Mouse (Mus musculus) kidney, adult 2 months (tissue): Measurements from ENCODE around the gene Ccdc43. TPM values are rescaled to one million over a fixed set of nuclear protein-coding genes. Genes with fewer than 3 reads are reported as not detected.

Experiments
- DNase-seq: peaks from one replicate; pipeline ENCODE4 v3.0.0; 2021
- H3K27ac ChIP-seq: fragments of 200-500 bp; 2 replicates; pipeline ENCODE4 v1.5.1; 2012; ENCODE audit warnings: low read depth, low read length, control low read depth, inconsistent platforms; ENCODE audit not compliant: insufficient read depth
- H3K27me3 ChIP-seq: fragments of 200-500 bp; replicated peaks from 2 replicates; pipeline ENCODE4 v1.6.1; 2012; ENCODE audit warnings: mild to moderate bottlenecking, moderate library complexity, low read length, inconsistent platforms; ENCODE audit not compliant: control insufficient read depth, insufficient read depth
- H3K36me3 ChIP-seq: fragments of 200-500 bp; 2 replicates; pipeline ENCODE4 v1.6.1; 2012; ENCODE audit warnings: mild to moderate bottlenecking, moderate library complexity, low read length, inconsistent platforms; ENCODE audit not compliant: control insufficient read depth, insufficient read depth
- H3K4me1 ChIP-seq: fragments of 200-500 bp; 2 replicates; pipeline ENCODE4 v1.6.1; 2011; ENCODE audit warnings: low read length; ENCODE audit not compliant: control insufficient read depth, insufficient read depth
- H3K4me3 ChIP-seq: fragments of 200-500 bp; 2 replicates; pipeline ENCODE4 v1.5.1; 2011; ENCODE audit warnings: mild to moderate bottlenecking, low read depth, low read length, control low read depth; ENCODE audit not compliant: insufficient read depth
- CTCF ChIP-seq: fragments of 200-500 bp; conservative IDR thresholded peaks from 2 replicates; pipeline ENCODE4 v1.5.1; 2011; ENCODE audit warnings: low read depth, mild to moderate bottlenecking, control low read depth, low read length, moderate library complexity, mixed read lengths; ENCODE audit not compliant: insufficient read depth, insufficient read length
- POLR2A ChIP-seq: fragments of 200-500 bp; IDR thresholded peaks from one replicate; pipeline ENCODE4 v1.6.1; 2011; ENCODE audit warnings: low read depth, low read length, control low read depth
- WGBS: fragments of 180-500 bp; shearing (Covaris S2); methylation state at CpG from one replicate; pipeline ENCODE4 v1.1.7; 2018; 5-methylcytosine and 5-hydroxymethylcytosine counted together
- polyA plus RNA-seq: library from polyadenylated mRNA; depleted of rRNA; stranded (reverse); fragments of >200 nt; gene quantifications from 2 replicates; pipeline ENCODE4 v1.2.3, GENCODE M21; 2012

Gene Ccdc43
- polyA plus RNA-seq, 1 experiment: 8.4 TPM

GRCm38 (mm10) chr11:102739278-102739966, 41.8 kb upstream of the Ccdc43 start:
- H3K4me1 ChIP-seq: no peaks in the 10 kb centered on the region
- WGBS: 8% methylated on average over 20 of the region's 20 CpGs
- no peaks in the 10 kb centered on the region for H3K27me3 ChIP-seq
- DNase-seq: peak; percentile 71
- H3K36me3 ChIP-seq: no peaks in the 10 kb centered on the region
- no peak overlapping the region for H3K27ac ChIP-seq
- TF ChIP-seq CTCF (peak; percentile 84), POLR2A (no peak)
- no peak overlapping the region for H3K4me3 ChIP-seq

DNA sequence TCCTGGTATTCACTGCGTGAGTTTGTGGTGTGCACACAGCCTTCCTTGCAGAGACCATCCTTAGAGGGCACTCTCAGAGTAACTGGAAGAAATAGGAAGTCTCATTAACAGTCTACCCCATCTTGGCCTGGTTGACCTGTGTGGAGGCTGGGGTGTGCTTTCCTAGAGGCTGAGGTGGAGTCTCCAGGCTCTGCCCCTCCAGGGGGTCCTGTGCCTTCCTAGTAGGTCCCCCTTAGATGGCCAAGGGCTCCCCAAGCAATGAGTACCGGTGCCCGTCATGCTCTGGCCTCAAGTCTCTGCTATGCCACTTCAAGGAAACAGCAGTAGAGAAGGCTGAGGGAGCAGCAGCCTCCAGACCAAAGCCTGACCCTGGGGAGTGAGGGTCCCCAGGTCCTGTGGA, 40.5 kb upstream of the Ccdc43 start:
- Histone ChIP-seq H3K36me3 (no peaks in the 10 kb centered on the region), H3K4me3 (no peak overlapping the region), H3K4me1 (no peaks in the 10 kb centered on the region), H3K27me3 (no peaks in the 10 kb centered on the region), H3K27ac (no peak overlapping the region)
- TF ChIP-seq POLR2A (no peak), CTCF (no peak)
- no peak for DNase-seq
- WGBS: 92% methylated on average over 3 of the region's 3 CpGs

DNA sequence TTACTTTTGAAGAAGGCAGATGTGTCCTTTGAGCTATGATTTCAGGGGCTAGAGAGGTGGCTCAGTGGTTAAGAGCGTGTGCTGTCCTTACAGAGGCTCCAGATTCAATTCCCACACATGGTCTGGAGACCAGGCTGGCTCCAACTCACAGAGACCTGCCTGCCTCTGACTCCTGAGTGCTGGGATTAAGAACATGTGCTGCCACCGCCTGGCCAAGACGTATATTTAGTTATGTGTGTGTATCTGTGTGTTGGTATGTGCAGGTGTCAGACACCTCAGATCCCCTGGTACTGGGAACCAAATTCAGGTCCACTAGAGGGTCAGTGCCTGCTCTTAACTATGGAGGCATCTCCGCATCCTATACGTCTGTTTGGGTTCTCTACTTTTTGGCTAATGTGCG, 37.4 kb upstream of the Ccdc43 start:
- 94% methylated on average over 6 of the region's 6 CpGs for WGBS

GRCm38 (mm10) chr11:102733146-102733545, 35.6 kb upstream of the Ccdc43 start:
- Histone ChIP-seq H3K27ac (no peak overlapping the region), H3K4me1 (no peaks in the 10 kb centered on the region), H3K27me3 (no peaks in the 10 kb centered on the region), H3K36me3 (no peaks in the 10 kb centered on the region), H3K4me3 (no peak overlapping the region)
- no peak for TF ChIP-seq CTCF
- no peak for TF ChIP-seq POLR2A
- DNase-seq: no peak
- whole genome bisulfite sequencing: 61% methylated on average over 5 of the region's 5 CpGs

More for the DNA sequence above, 37.4 kb upstream of the Ccdc43 start:
- no peak overlapping the region for H3K4me3 ChIP-seq
- H3K36me3 ChIP-seq: no peaks in the 10 kb centered on the region
- no peaks in the 10 kb centered on the region for H3K27me3 ChIP-seq
- no peaks in the 10 kb centered on the region for H3K4me1 ChIP-seq
- TF ChIP-seq POLR2A: no peak
- TF ChIP-seq CTCF: no peak
- no peak overlapping the region for H3K27ac ChIP-seq
- DNase-seq: no peak

- Histone ChIP-seq H3K36me3 (no peaks in the 10 kb centered on the region), H3K4me1 (no peaks in the 10 kb centered on the region), H3K27me3 (no peaks in the 10 kb centered on the region), H3K4me3 (no peak overlapping the region), H3K27ac (no peak overlapping the region)
- no peak for TF ChIP-seq CTCF
- no peak for TF ChIP-seq POLR2A
- no peak for DNase-seq
- WGBS: 76% methylated on average over 6 of the region's 6 CpGs
Observed at GRCm38 (mm10) chr11:102731366-102731765, 33.8 kb upstream of the Ccdc43 start.

GRCm38 (mm10) chr11:102729835-102730234, 32.3 kb upstream of the Ccdc43 start:
- TF ChIP-seq POLR2A (no peak), CTCF (no peak)
- H3K27ac ChIP-seq: no peak overlapping the region
- H3K36me3 ChIP-seq: no peaks in the 10 kb centered on the region
- no peaks in the 10 kb centered on the region for H3K27me3 ChIP-seq
- WGBS: 84% methylated on average over 3 of the region's 3 CpGs
- no peak for DNase-seq
- no peaks in the 10 kb centered on the region for H3K4me1 ChIP-seq
- H3K4me3 ChIP-seq: no peak overlapping the region

DNA sequence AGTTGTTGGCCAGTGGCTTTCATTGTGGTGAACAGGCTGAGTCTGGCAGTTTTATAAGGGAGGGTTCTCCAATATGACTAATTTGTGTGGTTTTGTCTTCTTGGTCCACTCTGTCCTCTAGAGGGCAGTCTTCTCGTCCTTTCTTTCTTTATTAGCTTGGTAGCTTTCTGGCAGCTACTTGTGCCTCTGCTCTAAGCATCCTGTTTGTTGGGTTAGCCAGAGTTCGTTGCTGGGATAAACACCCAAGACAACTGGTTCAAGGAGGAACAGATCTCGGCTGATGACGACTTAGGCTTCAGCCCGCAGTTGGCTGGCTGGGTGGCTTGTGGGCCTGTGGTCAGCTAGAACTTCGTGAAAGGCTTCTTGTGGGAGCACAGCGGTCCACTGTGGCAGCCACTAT, 31.0 kb upstream of the Ccdc43 start:
- H3K4me1 ChIP-seq: no peaks in the 10 kb centered on the region
- TF ChIP-seq CTCF (0 out of 2 replicates have a peak, but pooled peaks have one; percentile 20), POLR2A (no peak)
- H3K4me3 ChIP-seq: no peak overlapping the region
- no peaks in the 10 kb centered on the region for H3K27me3 ChIP-seq
- 36% methylated on average over 7 of the region's 7 CpGs for WGBS
- no peaks in the 10 kb centered on the region for H3K36me3 ChIP-seq
- no peak overlapping the region for H3K27ac ChIP-seq
- DNase-seq: peak; percentile 60

DNA sequence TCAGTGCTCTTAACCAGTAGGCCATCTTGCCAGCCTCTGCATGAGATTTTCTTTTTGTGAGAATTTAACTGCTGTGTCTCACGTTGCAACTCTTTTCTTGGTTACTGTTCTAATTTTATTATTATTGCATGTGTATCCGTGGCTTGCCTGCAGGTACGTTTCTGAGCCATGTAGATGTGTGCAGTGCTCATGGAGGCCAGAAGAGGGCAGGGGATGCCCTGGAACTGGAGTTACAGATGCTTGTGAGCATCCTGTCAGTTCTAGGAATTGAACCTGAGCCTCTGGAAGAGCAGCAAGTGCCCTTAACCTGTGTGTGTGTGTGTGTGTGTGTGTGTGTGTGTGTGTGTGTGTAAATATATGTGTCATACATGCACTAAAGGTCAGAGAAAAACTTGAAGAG, 28.0 kb upstream of the Ccdc43 start:
- Histone ChIP-seq H3K36me3 (no peaks in the 10 kb centered on the region), H3K4me3 (no peak overlapping the region), H3K27me3 (no peaks in the 10 kb centered on the region), H3K27ac (no peak overlapping the region), H3K4me1 (no peaks in the 10 kb centered on the region)
- no peak for TF ChIP-seq POLR2A
- peak; percentile 49 for TF ChIP-seq CTCF
- no peak for DNase-seq
- WGBS: 36% methylated on average over 3 of the region's 3 CpGs
